Mouse (Mus musculus) CH12.LX (cell line): ENCODE measurements around the gene Calcoco1.

Source experiments
- CHD1 ChIP-seq: IDR thresholded peaks from 2 replicates; pipeline ENCODE4 v1.6.1; 2012; ENCODE audit warnings: low read depth, low read length, improper control_type of control experiment, inconsistent platforms
- CTCF ChIP-seq, 2 experiments: IDR thresholded peaks in 1 of 2; conservative IDR thresholded peaks in 1 of 2; 2 replicates each; pipeline ENCODE4 v1.5.1; 2011 to 2012; ENCODE audit warnings: low read depth in 2 of 2, low read length in 2 of 2, improper control_type of control experiment in 1 of 2, inconsistent platforms in 1 of 2, mild to moderate bottlenecking in 1 of 2, moderate library complexity in 1 of 2
- E2F4 ChIP-seq: IDR thresholded peaks from 2 replicates; pipeline ENCODE4 v1.6.1; 2011; ENCODE audit warnings: low read depth, low read length, improper control_type of control experiment; ENCODE audit not compliant: insufficient replicate concordance
- MAX ChIP-seq: IDR thresholded peaks from 2 replicates; pipeline ENCODE4 v1.6.1; 2011; ENCODE audit warnings: low read length, improper control_type of control experiment
- POLR2A ChIP-seq: IDR thresholded peaks from 2 replicates; pipeline ENCODE4 v1.6.1; 2011; ENCODE audit warnings: low read depth, mild to moderate bottlenecking, improper control_type of control experiment, low read length
- POLR2AphosphoS2 ChIP-seq: IDR thresholded peaks from 2 replicates; pipeline ENCODE4 v1.6.1; 2011; ENCODE audit warnings: low read depth, low read length, improper control_type of control experiment
- SMC3 ChIP-seq: IDR thresholded peaks from 2 replicates; pipeline ENCODE4 v1.6.1; 2011; ENCODE audit warnings: low read depth, low read length, improper control_type of control experiment
- TCF12 ChIP-seq: IDR thresholded peaks from 2 replicates; pipeline ENCODE4 v1.6.1; 2014; ENCODE audit warnings: low read depth, mild to moderate bottlenecking, inconsistent platforms, low read length, improper control_type of control experiment
- USF2 ChIP-seq: conservative IDR thresholded peaks from 2 replicates; pipeline ENCODE4 v1.6.1; 2011; ENCODE audit warnings: low read depth, low read length, improper control_type of control experiment

DNA sequence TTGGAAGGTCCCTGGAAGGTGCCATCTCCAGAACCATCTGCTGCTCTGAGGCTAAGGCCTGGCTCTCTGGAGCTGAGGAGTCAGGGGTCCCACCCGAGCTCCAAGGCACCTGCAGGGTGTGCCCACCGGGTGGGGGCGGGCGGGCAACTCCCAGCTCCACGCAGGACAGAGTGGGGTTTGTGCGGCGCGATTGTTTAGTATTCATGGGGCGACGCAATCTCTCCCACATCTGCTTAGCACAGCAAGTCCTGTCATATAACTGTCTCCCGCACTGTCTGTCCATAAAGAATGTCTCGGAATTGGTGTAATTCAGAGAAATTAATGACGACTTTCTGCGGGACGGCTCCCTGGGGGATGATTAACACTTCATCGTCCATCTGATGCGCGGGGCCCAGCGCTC is 15.1 kb upstream of the Calcoco1 start:
- TF ChIP-seq POLR2A = no peak
- no peak for TF ChIP-seq POLR2AphosphoS2
- no peak for TF ChIP-seq MAX
- TF ChIP-seq E2F4 = no peak
- no peak for TF ChIP-seq TCF12
- TF ChIP-seq SMC3 = no peak
- no peak for TF ChIP-seq CHD1
- no peak for TF ChIP-seq USF2
- TF ChIP-seq CTCF (conservative IDR thresholded peaks at IDR 0.05 in 1 of 2, IDR thresholded peaks at IDR 0.05 in 1 of 2; ENCODE audit: low read depth in 2 of 2, low read length in 2 of 2) = no peak
